Mouse (Mus musculus): Measurements from ENCODE around the gene Rnf212.

Rnf212 gene

DNA sequence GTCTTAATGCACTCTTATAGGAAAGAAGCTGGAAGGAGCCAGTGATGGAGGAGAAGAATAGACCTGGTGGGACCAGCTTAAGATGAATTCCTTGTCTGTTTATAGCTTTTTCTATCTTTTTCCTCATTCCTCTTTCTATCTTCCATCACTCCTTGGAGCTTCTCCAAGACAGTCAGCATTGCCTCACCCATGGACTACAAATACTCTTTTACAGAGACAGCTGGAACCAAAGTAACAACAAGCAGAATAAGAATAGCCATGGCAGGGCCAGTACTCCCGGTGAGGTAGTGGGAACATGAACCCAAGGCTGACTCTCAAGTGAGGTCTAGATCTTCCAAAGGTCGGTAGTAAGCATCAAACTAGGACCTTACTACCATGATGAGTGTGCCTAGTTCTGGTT is 61.7 kb downstream of the Rnf212 start:
- peak; percentile 51 for DNase-seq (ENCODE audit: low read depth, low spot score)

DNA sequence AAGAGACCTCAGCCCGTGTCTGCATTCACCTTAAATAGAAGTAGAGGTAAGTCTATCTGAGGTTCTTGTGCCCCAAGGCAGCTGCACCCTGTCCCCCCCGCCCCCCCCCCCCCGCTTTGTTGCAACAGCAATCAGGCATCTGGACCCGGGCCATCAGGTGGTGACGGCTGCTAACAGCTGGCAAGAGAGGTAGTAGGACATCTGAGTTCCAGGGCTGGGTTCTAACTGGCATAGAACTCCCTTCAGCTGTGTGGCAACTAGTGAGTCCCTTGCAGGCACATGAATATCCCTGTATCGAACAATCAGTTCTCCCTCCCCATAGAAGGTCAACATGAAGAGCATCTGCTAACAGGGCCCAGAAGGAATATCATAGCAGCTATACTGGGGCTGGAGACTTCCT is 62.8 kb downstream of the Rnf212 start:
- no peak for DNase-seq (ENCODE audit: low read depth, low spot score)

DNA sequence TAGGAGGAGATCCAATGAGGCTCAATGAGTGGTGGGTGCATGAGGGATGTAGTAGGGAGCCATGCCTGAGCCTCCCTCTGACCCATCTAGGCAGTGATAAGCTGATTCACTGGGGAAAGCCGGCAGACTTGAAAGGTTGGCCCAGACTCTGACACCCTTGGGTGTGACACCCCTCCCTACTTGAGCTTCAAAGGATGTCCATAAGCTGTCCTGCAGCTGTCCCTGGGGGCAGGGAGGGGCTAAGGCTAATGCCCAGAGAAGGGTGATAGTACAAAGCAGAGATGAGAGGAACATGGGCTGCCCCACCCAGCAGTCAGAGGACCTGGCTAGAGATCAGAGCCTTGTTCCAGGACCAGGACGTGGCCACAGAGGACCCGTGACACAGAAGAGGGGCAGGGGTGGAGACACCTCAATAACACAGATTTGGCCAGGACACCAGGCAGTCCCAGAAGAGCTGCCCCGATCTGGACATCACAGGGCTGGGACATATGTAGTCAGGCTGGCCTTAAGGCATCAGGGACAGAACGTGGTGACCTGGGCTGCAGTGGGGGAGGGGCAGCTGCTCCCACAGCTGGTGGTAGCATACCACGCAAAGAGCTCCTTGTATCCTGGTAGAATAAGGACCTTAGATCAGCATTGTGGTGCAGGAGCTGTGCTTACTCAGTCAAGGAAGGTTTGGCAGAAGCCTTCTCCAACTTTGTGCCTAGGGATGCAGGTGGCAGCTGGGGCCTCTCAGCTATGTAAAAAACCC is 65.6 kb downstream of the Rnf212 start:
- no peak for DNase-seq (ENCODE audit: low read depth, low spot score)

DNA sequence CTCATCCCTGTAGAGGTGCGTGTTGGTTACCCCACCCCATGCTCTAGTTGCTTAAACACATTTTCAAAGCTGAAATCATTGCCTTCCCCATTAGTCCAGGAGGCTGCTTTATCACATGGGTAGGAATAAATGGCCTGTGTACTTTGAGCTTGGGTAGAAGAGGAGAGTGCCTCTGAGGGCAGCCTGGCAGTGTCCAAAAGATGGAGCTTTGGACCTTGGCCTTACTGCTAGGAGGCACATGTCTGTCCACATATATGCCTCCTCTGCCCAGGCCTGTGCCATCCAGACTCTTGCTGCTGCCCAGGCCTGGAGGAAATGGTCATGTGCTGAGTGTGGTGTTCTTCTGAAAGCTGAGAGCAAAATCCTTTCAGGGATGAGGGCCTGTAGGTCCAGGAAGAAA is 66.4 kb downstream of the Rnf212 start:
- DNase-seq (ENCODE audit: low read depth, low spot score): no peak

DNA sequence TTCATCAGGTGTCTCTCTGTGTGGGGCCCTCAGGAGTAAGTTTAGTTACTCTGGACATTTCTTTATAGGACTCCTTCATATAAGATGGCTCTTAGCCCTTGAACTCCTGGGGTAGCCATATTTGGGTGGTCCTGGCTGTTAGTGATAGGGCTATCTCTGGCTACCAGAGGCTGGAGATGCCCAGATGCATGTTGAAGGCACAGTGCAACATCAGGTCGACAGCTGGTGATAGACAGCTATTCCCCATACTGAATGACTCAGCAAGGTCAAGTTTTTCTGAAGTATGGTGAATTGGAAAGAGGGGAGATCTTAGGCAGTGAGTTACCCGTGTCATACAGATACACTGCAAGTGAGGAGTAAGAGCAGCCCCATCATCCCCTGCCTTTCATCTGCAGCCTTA is 67.0 kb downstream of the Rnf212 start:
- DNase-seq (ENCODE audit: low read depth, low spot score): no peak

DNA sequence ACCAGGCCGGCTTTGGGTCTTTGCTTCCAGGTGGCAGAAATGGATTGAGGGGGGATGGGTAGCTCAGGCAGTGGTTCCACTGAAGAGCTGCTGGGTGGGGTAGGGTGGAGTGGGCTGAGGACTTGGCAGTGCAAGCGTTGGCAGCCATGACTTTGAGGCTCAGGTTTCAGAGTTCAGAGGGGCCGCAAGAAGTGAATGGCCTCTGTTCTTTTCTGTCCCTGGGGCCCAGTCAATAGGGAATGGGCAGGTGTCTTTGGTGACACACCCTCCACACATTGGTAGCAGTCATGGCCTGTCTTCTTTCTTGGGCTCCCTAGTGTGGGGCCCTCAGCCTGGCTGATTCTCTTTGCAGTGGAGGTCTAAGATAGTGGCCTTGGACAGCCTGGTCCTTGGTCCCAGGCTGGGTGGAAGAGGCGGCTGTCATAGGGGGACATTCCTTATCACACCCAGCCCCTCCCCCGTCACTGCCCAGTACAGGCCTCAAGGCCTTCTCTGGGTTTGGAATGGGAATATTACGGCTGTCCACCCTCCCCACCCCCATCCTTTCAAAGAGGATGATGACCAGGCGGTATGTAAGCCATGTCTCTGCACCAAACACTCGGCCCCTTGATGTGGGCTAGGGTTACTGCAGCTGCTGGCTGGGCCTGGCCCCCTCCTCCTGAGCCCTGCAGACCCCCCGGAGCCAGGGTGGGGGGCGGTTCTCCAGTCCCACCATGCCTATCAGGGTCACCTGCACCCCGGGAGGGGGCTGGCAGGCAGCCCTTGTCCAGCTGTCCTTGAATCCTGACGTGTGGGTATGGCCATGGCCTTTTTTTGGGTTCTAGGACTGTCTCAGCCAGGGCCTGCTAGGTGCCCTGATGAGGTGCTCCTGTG is 70.8 kb downstream of the Rnf212 start:
- DNase-seq (ENCODE audit: low read depth, low spot score): no peak

DNA sequence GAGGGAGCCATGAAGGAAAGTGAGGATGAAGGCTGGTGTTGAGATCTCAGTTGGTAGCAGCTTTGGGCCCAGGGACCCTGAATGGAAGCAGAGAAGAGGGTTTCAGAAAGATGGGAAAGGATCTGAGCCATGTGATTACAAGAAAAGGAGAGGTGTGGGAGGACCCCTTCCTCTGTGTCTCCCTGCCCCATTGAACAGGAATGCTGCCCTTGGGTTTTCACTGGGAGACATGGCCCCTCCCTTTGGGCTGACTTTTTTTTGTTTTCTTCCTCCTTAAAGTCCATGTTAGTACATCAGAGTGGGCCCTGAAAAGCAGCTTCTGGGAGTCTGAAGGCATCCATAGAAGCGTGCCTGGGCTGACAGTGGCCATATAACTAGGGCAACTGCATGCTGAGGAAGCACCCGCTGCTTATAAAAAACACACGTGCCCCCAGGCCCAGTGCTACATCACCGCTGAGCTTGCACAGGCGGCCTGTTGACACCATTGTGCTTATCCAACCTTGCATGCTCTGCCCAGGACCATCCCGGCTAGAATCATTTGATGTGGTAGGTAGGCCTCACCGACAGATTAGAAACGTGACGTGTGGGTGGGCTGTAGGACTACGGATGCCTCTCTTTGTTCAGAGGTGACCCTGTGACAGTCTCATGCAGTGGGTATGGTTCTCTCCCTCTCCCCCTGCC is 73.3 kb downstream of the Rnf212 start:
- DNase-seq (ENCODE audit: low read depth, low spot score): no peak

DNA sequence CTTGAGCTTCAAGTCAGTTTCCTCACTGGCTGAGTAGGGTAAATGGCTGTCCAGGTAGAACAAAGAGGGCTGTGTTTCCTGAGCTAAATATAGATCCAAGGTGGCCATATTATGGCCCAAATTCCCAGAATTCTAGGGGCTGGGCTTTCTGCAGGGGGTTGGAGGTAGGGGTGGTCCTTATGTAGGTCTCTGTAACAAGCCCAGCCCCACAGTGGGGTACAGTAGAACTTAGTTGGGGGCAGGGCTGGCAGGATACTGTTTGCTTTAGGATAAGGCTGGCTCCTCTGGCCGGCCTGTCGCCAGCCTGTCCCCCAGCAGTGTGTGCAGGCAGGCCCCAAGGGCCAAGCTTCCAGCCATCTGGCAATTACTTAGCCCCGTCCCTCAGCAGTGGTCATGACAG is 74.4 kb downstream of the Rnf212 start:
- no peak for DNase-seq (ENCODE audit: low read depth, low spot score)

DNA sequence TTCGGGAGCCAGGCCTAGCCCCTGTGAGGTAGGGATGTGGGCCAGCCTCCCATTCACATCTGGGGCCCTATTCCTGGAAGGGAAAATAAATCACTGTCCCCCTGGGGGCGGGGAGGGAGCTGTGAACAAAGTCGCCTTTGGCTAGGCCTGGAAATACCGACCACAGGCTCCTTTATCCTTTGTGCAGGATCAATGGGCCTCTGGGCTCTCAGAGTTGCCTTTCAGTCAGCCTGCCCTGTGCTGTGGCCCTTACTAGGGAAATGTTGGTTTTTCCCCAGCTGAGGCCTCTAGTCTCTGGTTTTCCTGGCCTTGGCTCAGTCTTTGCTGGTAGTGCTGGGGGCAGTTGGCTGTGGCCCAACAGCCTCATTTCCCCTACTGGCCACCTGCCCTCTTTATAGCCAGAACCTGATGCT is 77.4 kb downstream of the Rnf212 start:
- DNase-seq (ENCODE audit: low read depth, low spot score): peak; percentile 67

DNA sequence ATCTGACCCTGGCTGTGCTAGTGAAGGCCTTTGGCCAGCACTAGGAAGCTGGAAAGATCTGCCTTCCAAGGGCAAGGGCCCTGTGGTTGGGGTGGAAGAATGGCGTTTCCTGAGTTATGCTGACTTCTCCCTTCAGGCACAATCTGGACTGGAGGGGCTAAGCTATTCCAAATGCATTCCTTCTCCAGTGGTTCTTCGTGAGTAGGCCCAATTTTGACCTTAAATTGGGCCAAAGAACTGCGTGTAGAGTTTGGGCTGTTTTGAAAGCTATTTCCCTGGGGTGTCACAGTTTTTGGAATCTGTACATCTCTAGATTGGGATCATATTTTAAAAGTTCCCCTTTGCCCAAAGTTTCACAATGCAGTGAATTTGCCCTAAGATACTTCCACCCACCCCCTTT is 78.2 kb downstream of the Rnf212 start:
- peak; percentile 28 for DNase-seq (ENCODE audit: low read depth, low spot score)

DNA sequence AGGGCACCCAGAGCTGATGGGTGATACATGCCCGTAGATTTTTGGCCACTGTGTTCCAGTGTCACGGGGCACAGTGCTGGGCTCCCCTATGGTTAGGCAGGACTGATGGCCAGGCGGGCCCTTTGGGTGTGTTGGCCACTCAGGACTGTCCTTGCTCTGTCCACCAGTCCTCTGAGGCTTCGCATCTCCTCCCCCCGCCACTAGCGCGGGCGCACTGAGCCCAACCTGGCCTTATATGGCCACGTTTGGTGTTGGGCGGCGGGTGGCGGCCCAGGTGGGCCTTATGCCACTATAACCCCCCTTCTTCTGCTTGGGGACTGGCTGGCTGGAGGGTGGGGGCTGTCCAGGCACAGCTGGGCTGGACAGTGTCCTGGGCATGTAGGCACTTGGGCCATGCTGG is 78.9 kb downstream of the Rnf212 start:
- DNase-seq (ENCODE audit: low read depth, low spot score): no peak

DNA sequence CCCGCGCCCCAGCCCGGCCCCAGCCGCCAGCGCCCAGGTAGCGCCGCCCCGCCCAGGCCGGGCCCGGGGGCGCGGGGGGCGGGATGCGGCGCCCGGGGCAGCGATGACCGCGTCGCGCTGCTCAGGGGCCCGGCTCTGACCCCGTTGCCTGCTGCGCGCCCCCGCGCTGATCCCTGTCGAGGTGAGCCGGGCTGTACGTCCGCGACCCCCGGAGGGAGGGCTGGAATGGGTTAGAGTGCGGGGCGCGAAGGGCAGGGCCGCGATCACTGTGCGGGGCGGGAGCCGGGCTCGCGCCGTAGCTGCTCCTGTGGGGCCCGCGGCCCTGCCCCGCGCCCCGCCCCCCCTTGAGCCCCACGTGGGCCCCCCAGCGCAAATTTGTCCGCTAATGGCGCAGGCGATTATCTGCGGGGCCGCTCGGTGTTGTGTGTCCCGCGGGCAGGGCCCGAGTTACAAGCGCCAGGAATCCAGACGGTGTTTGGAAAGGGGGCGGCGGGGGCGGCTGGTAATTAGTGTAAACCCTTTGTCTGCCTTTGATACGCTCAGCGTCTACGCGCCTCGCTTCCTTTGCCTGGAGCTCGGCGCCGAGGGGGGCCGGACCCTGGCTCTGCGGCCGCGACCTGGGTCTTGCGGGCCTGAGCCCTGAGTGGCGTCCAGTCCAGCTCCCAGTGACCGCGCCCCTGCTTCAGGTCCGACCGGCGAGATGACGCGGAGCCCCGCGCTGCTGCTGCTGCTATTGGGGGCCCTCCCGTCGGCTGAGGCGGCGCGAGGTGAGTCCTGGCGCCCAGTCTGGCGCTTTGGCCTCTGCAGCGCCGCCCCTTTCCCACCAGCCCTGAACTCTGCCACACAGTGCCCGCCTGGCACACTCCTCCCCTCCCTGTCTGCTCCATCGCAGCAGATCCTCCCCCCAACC is 80.2 kb downstream of the Rnf212 start:
- DNase-seq (ENCODE audit: low read depth, low spot score): peak; percentile 32

DNA sequence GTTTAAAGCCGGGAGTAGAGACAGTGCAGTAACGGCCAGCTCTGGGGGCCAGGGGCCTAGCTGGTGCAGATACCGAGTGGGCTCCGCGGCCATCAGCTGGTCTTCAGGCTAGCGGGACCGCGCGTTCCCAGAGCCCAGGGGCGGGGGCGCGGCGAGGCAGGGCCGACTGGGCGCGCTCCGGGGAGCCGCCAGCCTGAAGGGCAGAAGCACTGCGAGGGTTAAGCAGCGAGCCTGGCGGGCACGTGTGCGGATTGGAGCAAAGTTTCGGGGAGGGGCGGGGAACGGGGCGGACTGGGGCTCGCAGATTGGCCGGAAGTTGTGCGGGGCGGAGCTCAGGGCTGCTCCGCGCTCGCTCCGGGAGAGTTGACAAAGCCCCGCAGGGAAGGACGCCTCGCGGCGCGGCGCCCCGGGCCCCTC is 80.9 kb downstream of the Rnf212 start:
- DNase-seq (ENCODE audit: low read depth, low spot score): peak; percentile 93

DNA sequence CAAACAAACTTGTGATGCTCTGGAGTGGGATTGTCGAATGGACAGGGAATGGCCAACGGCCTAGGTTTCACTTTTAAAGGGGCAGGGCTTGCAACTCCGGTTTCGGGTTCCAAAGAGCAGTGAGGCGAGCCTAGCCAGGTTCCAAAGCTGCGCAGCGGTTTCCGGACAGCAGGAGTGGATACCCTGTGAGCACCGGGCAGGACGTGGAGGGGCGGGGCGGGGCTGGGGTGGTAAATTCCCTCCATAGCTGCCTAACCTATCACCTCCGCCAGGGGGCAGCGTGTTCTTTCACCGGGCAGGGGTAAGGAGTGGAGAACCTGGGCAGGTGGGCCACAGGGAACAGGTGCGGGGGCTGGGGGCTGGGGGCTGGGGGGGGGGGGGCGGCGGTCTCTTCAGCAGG is 82.5 kb downstream of the Rnf212 start, which contains the start of gene Fgfrl1:
Fgfrl1 (plus strand) TSS at position 112 of the 400 bp plus-strand sequence.
- DNase-seq (ENCODE audit: low read depth, low spot score): peak; percentile 76

DNA sequence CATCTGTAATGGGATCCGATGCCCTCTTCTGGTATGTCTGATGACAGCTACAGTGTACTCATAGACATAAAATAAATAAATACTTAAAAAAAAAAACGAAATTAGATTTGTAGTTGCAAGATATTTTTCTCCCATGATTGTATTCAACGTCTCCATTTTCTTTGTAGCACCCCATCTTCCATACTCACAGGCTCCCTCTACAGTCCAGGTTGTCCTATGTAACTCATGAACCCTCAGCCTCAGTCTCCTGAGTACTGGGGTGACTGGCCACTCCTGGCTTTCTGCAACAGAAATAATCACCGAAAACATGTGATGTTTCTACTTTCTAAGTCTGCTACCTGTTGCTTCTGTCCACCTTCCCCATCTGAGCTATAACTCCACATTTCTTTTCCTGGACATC is 83.6 kb downstream of the Rnf212 start:
- DNase-seq (ENCODE audit: low read depth, low spot score): no peak

DNA sequence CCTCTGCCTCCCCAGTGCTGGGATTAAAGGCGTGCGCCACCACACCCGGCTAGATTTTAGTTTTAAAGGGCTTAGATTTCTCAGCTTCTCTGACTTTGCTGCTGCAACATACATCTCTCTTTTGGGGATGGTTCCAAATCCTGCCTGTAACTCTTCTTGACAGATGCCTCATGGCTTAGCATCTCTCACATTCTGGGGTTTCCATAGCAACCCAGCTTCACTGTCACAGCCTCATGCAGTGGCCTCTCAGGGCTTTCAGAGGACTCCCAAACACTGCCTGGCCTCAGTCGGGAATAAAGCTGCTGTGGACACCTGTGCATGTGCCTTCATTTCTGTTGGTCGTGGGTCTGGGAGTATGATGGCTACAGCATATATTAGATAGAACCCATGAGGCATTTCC is 85.7 kb downstream of the Rnf212 start:
- no peak for DNase-seq (ENCODE audit: low read depth, low spot score)

DNA sequence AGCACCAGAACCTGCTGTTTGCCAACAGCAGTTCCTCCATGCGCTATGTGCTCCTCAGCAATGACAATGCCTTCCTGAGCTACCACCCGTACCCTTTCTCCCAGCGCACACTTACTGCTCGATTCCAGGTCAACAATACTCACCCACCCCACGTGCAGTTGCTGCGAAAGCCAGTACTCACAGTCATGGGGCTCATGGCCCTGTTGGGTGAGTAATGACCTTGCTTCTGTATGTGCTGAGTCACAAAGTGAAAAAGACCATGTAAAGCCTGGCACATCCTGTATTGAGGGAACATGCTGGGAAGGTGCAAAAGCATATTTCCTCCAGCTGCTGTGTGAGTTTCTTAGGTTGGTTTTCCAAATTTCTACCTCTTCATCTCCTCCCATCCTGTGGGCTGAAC is 93.9 kb downstream of the Rnf212 start:
- DNase-seq (ENCODE audit: low read depth, low spot score): peak; percentile 69

DNA sequence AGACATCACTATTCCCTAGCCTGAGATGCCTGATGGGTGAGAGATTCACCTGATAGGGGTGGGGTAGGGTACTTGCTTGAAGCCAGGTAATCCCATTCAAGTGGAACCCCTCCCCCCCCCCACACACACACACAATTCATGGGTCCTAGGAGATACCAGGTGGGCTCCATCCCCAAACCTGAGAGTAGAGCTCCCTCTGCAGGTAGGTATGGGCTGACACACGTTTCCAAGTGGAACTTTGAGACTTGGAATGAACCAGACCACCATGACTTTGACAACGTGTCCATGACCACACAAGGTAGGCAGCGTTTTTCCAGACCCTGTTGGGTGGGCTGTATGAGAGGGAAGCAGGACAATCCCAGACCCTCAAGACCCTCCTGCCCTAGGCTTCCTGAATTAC is 94.9 kb downstream of the Rnf212 start:
- no peak for DNase-seq (ENCODE audit: low read depth, low spot score)

All from 3T3-L1 (cell line).